ENCODE assay signal across 8 mouse cellular contexts in genomic region chr8:79295276-79296105, GRCm38 (mm10). TPM values are rescaled to one million over a fixed set of nuclear protein-coding genes. Genes with fewer than 3 reads are reported as not detected.
A peak's percentile ranks its signal among the peaks of the same experiment; 100 is the strongest.
DNase-seq lines count a peak whose midpoint lies in the region; ATAC-seq and TF ChIP-seq lines count a peak whose summit lies in the region.

No protein-coding gene starts in this region.

- H3K9ac ChIP-seq in heart, embryonic 12.5 days = peak overlapping the region; percentile 82
- peak overlapping the region; percentile 92 for H3K9ac ChIP-seq in liver, embryonic 11.5 days (ENCODE audit: low read depth, low read length)

- 17% methylated on average over 18 of the region's 18 CpGs for WGBS in heart, embryonic 12.5 days
- 14% methylated on average over 18 of the region's 18 CpGs for WGBS in liver, embryonic 11.5 days

- peaks cover 21% of the 10 kb centered on the region for H3K4me1 ChIP-seq in heart, embryonic 12.5 days (replicated peaks)
- H3K4me1 ChIP-seq in E14TG2a.4 (replicated peaks; ENCODE audit: low read depth, low read length) = peaks cover 35% of the 10 kb centered on the region
- peaks cover 9% of the 10 kb centered on the region for H3K4me1 ChIP-seq in liver, embryonic 11.5 days (replicated peaks; ENCODE audit: control insufficient read depth, insufficient read depth, low read length)

- peak overlapping the region; percentile 96 for H3K27ac ChIP-seq in heart, embryonic 12.5 days (ENCODE audit: poor library complexity, severe bottlenecking)
- peak overlapping the region; percentile 89 for H3K27ac ChIP-seq in liver, embryonic 11.5 days (ENCODE audit: low read depth, low read length)

- H3K27me3 ChIP-seq in heart, embryonic 12.5 days (replicated peaks) = no peaks in the 10 kb centered on the region
- no peaks in the 10 kb centered on the region for H3K27me3 ChIP-seq in E14TG2a.4 (ENCODE audit: insufficient read depth, low read length)
- no peaks in the 10 kb centered on the region for H3K27me3 ChIP-seq in liver, embryonic 11.5 days (replicated peaks; ENCODE audit: control insufficient read depth, insufficient read depth, low read length)

- H3K36me3 ChIP-seq in heart, embryonic 12.5 days = no peaks in the 10 kb centered on the region
- H3K36me3 ChIP-seq in E14TG2a.4 (ENCODE audit: insufficient read depth, low read length) = peaks cover 16% of the 10 kb centered on the region
- 0 out of 2 replicates have a peak, but pooled peaks cover 2% of the 10 kb centered on the region for H3K36me3 ChIP-seq in liver, embryonic 11.5 days (ENCODE audit: control insufficient read depth, insufficient read depth, low read length)

- ATAC-seq in heart, embryonic 12.5 days (ENCODE audit: insufficient number of reproducible peaks, low FRiP score) = no peak; the same call in 1 of the 2 replicates
- ATAC-seq in erythroblast, adult 5-6 weeks (replicated peaks; ENCODE audit: low FRiP score, poor library complexity, severe bottlenecking) = peak; percentile 46; the same call in 1 of the 2 replicates
- no peak; the same call in 1 of the 2 replicates for ATAC-seq in liver, embryonic 11.5 days (replicated peaks; ENCODE audit: low FRiP score)

- H3K4me3 ChIP-seq in heart, embryonic 12.5 days = peak overlapping the region; percentile 69
- H3K4me3 ChIP-seq in E14TG2a.4 (replicated peaks; ENCODE audit: low read length) = peak overlapping the region; percentile 90
- H3K4me3 ChIP-seq in liver, embryonic 11.5 days (ENCODE audit: low read depth, low read length) = peak overlapping the region; percentile 76

- H3K4me2 ChIP-seq in heart, embryonic 12.5 days = peak overlapping the region; percentile 81
- peak overlapping the region; percentile 88 for H3K4me2 ChIP-seq in liver, embryonic 11.5 days

- DNase-seq in heart, postnatal 25 days (ENCODE audit: low spot score) = no peak
- DNase-seq in liver, embryonic 11.5 days (ENCODE audit: low spot score) = no peak
- no peak for DNase-seq in right cerebral cortex, adult 2 months (ENCODE audit: low spot score in 2 of 2)
- no peak for DNase-seq in right cerebral cortex, postnatal 14 days
- DNase-seq in spleen, adult 18-20 months = no peak

- intact Hi-C loops in heart, postnatal 25 days (cut with DNase I) = loop anchor here (1.0 to 5.0 kb wide), 6 partner anchors 42 to 473 kb away; partner anchors contain the start of gene Lsm6

- no peak for TF ChIP-seq CTCF in E14TG2a.4 (conservative IDR thresholded peaks at IDR 0.05; ENCODE audit: low read length)

- no peaks in the 10 kb centered on the region for H3K9me3 ChIP-seq in heart, embryonic 12.5 days (replicated peaks)
- no peaks in the 10 kb centered on the region for H3K9me3 ChIP-seq in E14TG2a.4 (ENCODE audit: low read length)
- H3K9me3 ChIP-seq in liver, embryonic 11.5 days (ENCODE audit: control insufficient read depth, low read length) = no peaks in the 10 kb centered on the region

RNA-seq across cellular contexts. Expression of gene Mmaa, which starts 0.8 kb away (rescaled TPM):
- polyA plus RNA-seq in heart, embryonic 12.5 days (2016; fragmentation: Nextera tagmentation; extraction: Ambion mirVana) = 11.1 and 12.1 TPM in 2 replicates
- total RNA-seq in heart, postnatal 25 days (2021) = 10 to 100 TPM; 37.7 to 41.2 TPM
- total RNA-seq in erythroblast, adult 5-6 weeks (2015; ENCODE audit: low replicate concordance) = 0.42 and 2.5 TPM in 2 replicates
- 5.3 TPM in 1 of 2 replicates, not detected in the other for total RNA-seq in erythroblast, adult 5-6 weeks (2017; ENCODE audit: low replicate concordance)
- polyA plus RNA-seq in liver, embryonic 11.5 days (2014; fragmentation: Nextera tagmentation; extraction: Ambion mirVana) = 7.7 and 8.1 TPM in 2 replicates

RNA-seq across cellular contexts. Expression of gene 1700011L22Rik, which starts 47.1 kb away (rescaled TPM):
- polyA plus RNA-seq in heart, embryonic 12.5 days (2016; fragmentation: Nextera tagmentation; extraction: Ambion mirVana) = not detected in 2 replicates
- not detected for total RNA-seq in heart, postnatal 25 days (2021)
- not detected in 2 replicates for total RNA-seq in erythroblast, adult 5-6 weeks (2015; ENCODE audit: low replicate concordance)
- not detected in 2 replicates for total RNA-seq in erythroblast, adult 5-6 weeks (2017; ENCODE audit: low replicate concordance)
- not detected in 2 replicates for polyA plus RNA-seq in liver, embryonic 11.5 days (2014; fragmentation: Nextera tagmentation; extraction: Ambion mirVana)

Comparison
In these comparisons a context has a peak if more than half of its experiments do, and no peak if none do; other contexts are left out.
1. RNA of gene Mmaa, which starts 0.8 kb away (total RNA-seq): 37.7 to 41.2 TPM in heart, postnatal 25 days; 0.42 to 5.3 TPM in erythroblast, adult 5-6 weeks; every median in the first group is over 4 times any median in the second.
2. Peak in every context shown above with its lines, with median percentiles within 50 percentile points of each other: H3K4me3 ChIP-seq.